Mouse (Mus musculus) neural tube, embryonic 14.5 days (tissue): ENCODE measurements around the gene Gm5148. TPM values are rescaled to one million over a fixed set of nuclear protein-coding genes. Genes with fewer than 3 reads are reported as not detected.

Experiments
- ATAC-seq: fragments of 200-750 bp; cut with Nextera tagmentation; 2 replicates; pipeline ENCODE4 v1.8.0; 2017; ENCODE audit warnings: low read depth, mild to moderate bottlenecking, moderate TSS enrichment, moderate library complexity
- H3K27ac ChIP-seq: fragments of 300-500 bp; sonication (generic); 2 replicates; pipeline ENCODE4 v1.5.1; 2014; ENCODE audit warnings: low read depth, mild to moderate bottlenecking, control low read depth, low read length, moderate library complexity, mixed read lengths
- H3K27me3 ChIP-seq: fragments of 300-500 bp; sonication (generic); 2 replicates; pipeline ENCODE4 v1.6.1; 2014; ENCODE audit warnings: low read length; ENCODE audit not compliant: control insufficient read depth, insufficient read depth
- H3K36me3 ChIP-seq: fragments of 300-500 bp; sonication (generic); 2 replicates; pipeline ENCODE4 v1.6.1; 2014; ENCODE audit warnings: low read length, mixed read lengths; ENCODE audit not compliant: control insufficient read depth, insufficient read depth
- H3K4me1 ChIP-seq: fragments of 300-500 bp; sonication (generic); 2 replicates; pipeline ENCODE4 v1.6.1; 2014; ENCODE audit warnings: low read length; ENCODE audit not compliant: control insufficient read depth, insufficient read depth
- H3K4me2 ChIP-seq: fragments of 300-500 bp; sonication (generic); 2 replicates; pipeline ENCODE4 v1.6.1; 2014; ENCODE audit warnings: mild to moderate bottlenecking, low read depth, low read length, control low read depth
- H3K4me3 ChIP-seq: fragments of 300-500 bp; sonication (generic); 2 replicates; pipeline ENCODE4 v1.5.1; 2014; ENCODE audit warnings: low read depth, low read length, control low read depth, mixed read lengths
- H3K9ac ChIP-seq: fragments of 300-500 bp; sonication (generic); replicated peaks from 2 replicates; pipeline ENCODE4 v1.6.1; 2014; ENCODE audit warnings: low read depth, mild to moderate bottlenecking, control low read depth, low read length, mixed read lengths
- H3K9me3 ChIP-seq: fragments of 300-500 bp; sonication (generic); 2 replicates; pipeline ENCODE4 v1.6.1; 2016; ENCODE audit warnings: low read length; ENCODE audit not compliant: control insufficient read depth
- WGBS: fragments of 180-500 bp; shearing (Covaris S2); extraction: QIAGEN DNeasy Blood & Tissue Kit; methylation state at CpG from one replicate; pipeline ENCODE4 v1.1.7; 2014; 5-methylcytosine and 5-hydroxymethylcytosine counted together
- polyA plus RNA-seq: library from polyadenylated mRNA; unstranded; fragments of >200 nt; fragmentation: Nextera tagmentation; extraction: Ambion mirVana; gene quantifications from 2 replicates; pipeline ENCODE4 v1.2.1, GENCODE M21; 2014

Gene Gm5148
- polyA plus RNA-seq, 1 experiment from 2014 or later, result 15.4 TPM

DNA sequence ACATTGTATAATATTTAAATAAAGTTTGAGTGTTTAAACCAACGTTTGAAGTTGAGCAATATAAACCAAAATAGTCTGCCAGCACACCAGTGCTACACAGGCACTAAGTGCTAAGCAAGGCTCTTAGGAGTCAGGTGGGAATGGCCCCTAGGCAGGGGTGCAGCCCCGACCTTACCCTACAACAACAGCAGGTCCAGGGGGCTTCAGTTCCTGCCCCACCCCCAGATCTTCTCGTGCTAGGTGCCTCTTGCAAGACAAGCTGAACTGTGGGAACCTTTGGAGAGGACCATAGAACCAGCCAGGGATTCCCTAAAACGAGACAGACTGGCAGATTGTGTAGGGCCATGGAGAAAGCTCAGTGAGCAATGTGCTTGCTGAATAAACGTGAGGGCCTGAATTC, 3.1 kb upstream of the Gm5148 start:
- Histone ChIP-seq H3K9ac (no peak overlapping the region), H3K4me1 (peaks cover 20% of the 10 kb centered on the region), H3K27me3 (no peaks in the 10 kb centered on the region), H3K27ac (no peak overlapping the region), H3K36me3 (no peaks in the 10 kb centered on the region), H3K4me3 (no peak overlapping the region), H3K9me3 (no peaks in the 10 kb centered on the region), H3K4me2 (no peak overlapping the region)
- 76% methylated on average over 5 of the region's 5 CpGs for WGBS
- ATAC-seq, result no peak

DNA sequence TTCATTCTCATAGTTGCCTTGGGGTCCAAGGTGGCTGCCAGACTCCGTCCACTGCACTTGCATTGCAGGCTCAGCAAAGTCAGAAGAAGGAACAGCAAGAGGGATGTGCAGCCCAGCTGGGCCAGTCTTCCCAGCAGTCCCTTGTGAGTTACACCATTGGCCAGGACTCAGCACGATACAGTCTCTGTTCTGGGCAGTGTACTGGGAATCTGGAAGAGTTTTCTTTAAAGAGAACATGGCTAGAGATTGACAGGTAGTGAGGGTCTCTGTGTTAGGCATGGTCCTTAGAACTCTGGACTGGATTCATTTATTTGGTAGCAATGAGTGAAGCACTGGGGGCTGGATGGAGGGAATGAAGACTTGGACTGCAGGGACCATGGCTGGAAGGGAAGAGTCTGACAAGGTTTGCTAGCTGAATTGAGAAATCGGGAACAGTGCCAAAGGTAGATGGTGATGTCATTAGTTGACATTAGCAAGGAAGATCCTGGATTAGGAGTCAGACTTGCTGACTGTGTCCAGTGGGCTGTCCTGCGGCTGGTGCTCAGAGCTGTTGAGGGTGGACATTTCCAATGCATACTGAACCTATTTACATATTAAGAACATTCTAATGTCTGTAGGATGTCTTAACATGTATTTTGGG, 2.3 kb upstream of the Gm5148 start:
- H3K36me3 ChIP-seq, result no peaks in the 10 kb centered on the region
- WGBS, result 88% methylated on average over 4 of the region's 4 CpGs
- H3K27ac ChIP-seq, result no peak overlapping the region
- H3K9me3 ChIP-seq, result no peaks in the 10 kb centered on the region
- ATAC-seq, result no peak
- peaks cover 20% of the 10 kb centered on the region for H3K4me1 ChIP-seq
- H3K9ac ChIP-seq, result no peak overlapping the region
- H3K4me3 ChIP-seq, result no peak overlapping the region
- H3K4me2 ChIP-seq, result no peak overlapping the region
- H3K27me3 ChIP-seq, result no peaks in the 10 kb centered on the region

DNA sequence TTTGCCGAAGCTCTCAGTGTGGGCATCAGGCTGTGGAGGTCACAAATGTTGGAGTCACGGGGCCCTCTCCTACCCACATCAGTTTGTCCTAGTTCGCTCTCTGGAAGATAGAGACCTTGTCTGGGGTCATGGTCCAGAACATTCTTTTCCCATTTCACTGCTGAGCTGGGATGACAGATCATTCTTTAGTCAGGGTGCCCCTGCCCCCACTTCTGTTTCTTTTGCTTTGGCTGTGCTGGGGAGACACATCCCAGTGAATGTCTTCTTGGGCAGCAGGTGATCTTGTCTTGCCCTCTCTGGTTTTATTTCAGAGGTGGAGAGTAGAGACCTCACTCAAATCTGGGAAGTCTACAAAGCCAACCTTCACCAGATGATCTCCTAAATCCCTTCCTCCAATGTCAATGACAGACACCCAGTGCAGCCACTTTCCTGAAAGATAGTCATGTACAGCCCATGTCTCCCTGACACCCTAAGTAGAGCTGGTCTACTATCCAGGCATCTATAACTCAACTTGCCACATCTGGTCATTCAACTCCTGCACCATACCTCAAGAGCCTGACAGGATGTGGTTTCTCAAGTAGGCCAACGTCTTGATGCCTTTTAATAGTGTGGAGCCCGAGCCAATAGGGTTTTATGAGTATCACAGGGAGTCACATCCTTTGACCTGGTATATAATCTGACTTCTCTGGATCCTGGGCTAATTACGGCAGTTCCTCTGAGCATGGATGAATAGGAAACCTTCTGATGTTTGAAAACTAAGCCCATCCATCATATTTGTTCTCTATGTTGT, 851 bp upstream of the Gm5148 start:
- no peak; the same call in 1 of the 2 replicates for ATAC-seq
- no peaks in the 10 kb centered on the region for H3K9me3 ChIP-seq
- WGBS, result 82% methylated on average over 6 of the region's 6 CpGs
- no peaks in the 10 kb centered on the region for H3K36me3 ChIP-seq
- peak overlapping the region; percentile 78; the same call in 1 of the 2 replicates for H3K4me2 ChIP-seq
- H3K9ac ChIP-seq, result no peak overlapping the region
- no peaks in the 10 kb centered on the region for H3K27me3 ChIP-seq
- H3K4me1 ChIP-seq, result peaks cover 20% of the 10 kb centered on the region
- no peak overlapping the region; the same call in 1 of the 2 replicates for H3K4me3 ChIP-seq
- H3K27ac ChIP-seq, result no peak overlapping the region

DNA sequence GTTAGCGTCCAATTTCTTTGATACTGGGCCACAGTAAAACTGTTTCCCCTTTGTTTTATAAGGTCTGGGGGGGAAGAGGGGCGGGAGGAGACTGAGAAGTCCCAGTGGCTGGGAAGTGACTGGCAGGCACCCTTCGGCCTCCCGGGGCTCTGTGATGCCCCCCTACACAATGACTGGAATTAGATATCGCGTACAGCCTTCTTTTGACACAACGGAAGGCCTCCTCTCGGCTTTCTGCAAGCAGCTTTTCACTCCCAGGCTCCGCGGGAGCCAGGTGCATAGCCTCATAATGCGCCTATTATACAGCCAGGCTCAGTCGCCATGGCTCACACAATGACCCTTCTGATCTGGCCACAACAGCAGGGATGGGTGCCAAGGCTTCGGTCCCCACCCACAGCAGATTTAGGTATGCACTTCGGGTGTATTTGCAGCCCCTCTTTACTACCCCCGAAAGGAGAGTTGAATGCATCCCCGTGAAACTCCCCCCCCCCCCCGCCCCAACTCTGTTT, 574 bp downstream of the Gm5148 start:
- WGBS, result under 1% methylated on average over 17 of the region's 17 CpGs
- H3K4me3 ChIP-seq, result peak overlapping the region; percentile 40
- H3K27me3 ChIP-seq, result no peaks in the 10 kb centered on the region
- 0 out of 2 replicates have a peak overlapping the region, but pooled peaks have one; percentile 40 for H3K27ac ChIP-seq
- H3K4me2 ChIP-seq, result peak overlapping the region; percentile 78
- no peaks in the 10 kb centered on the region for H3K9me3 ChIP-seq
- ATAC-seq, result peak; percentile 67
- peak overlapping the region; percentile 58 for H3K9ac ChIP-seq
- H3K4me1 ChIP-seq, result peaks cover 20% of the 10 kb centered on the region
- no peaks in the 10 kb centered on the region for H3K36me3 ChIP-seq

DNA sequence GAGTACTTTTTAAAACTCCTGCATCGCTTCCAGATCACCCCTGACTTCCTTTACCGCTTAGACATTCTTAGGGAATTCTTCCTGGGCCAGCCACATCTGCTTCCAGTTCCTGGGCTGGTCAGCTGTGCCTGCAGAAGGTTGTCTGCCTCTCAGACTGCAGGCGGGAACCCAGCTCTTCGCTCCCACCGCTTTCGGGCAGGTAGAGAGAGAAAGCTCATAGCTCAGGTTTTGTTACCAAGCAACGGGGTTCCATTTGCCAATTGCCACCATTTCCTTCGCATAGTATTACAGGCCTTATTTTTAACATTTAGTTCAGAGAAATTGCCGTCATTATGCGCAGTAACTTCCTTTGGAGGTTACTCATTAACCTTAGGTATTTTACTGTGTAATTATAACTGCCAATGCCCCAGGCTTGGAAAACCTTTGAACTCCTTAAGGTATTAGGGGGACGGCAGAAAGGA, 1.2 kb downstream of the Gm5148 start:
- Histone ChIP-seq H3K27me3 (no peaks in the 10 kb centered on the region), H3K9me3 (no peaks in the 10 kb centered on the region), H3K9ac (peak overlapping the region; percentile 58; the same call in 1 of the 2 replicates), H3K4me2 (peak overlapping the region; percentile 78), H3K27ac (0 out of 2 replicates have a peak overlapping the region, but pooled peaks have one; percentile 16), H3K4me3 (peak overlapping the region; percentile 40), H3K36me3 (no peaks in the 10 kb centered on the region), H3K4me1 (peaks cover 20% of the 10 kb centered on the region)
- peak; percentile 44; the same call in 1 of the 2 replicates for ATAC-seq
- WGBS, result 6% methylated on average over 11 of the region's 11 CpGs

DNA sequence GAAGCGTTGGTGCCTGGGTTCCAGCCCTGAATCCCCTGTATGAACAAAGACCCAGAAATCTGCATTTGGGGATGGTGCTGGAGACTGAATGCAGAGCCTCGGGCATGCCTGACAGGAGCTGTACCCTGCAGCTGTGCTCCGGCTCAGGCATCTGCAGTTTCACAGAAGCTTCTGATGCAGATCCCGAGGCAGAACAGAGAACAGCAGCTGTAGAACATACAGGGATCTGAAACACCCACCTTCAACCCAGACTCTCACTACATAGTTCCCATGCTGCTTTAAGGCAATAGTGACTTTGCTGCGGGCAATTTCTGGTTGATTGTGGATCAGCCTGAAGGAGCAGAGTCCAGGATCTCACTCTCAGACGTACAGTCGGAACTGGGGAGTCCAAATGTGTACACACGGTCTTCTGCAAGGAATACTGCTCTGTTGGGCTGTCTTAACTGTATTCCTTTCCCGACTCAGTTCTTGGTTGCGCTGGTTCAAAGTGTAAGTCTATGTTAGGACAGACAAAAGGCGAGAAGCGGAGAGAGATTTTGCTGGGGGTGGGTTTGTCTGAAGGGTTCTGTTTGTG, 1.7 kb downstream of the Gm5148 start:
- Histone ChIP-seq H3K27me3 (no peaks in the 10 kb centered on the region), H3K27ac (0 out of 2 replicates have a peak overlapping the region, but pooled peaks have one; percentile 16), H3K9ac (no peak overlapping the region), H3K9me3 (no peaks in the 10 kb centered on the region), H3K36me3 (no peaks in the 10 kb centered on the region), H3K4me1 (peaks cover 20% of the 10 kb centered on the region), H3K4me2 (peak overlapping the region; percentile 78), H3K4me3 (peak overlapping the region; percentile 40; the same call in 1 of the 2 replicates)
- WGBS, result 47% methylated on average over 12 of the region's 12 CpGs
- ATAC-seq, result no peak

DNA sequence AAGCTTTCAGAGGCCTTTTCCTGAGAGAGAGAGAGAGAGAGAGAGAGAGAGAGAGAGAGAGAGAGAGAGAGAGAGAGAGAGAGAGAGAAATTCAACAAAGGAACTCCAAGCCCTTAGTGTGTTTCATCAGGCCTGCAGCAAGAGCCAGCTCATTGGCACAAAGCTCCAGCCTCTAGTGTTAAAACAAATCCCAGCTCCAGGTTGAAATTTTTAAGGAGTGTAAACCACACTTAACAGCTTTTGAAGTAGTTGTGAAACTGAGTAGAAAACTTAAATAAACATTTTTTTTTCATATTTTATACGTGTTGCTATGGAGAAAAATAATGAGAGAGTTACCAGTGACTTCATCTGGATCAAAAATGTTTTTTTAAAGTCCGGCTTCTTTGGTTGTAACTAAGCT, 7.3 kb downstream of the Gm5148 start:
- Histone ChIP-seq H3K4me3 (no peak overlapping the region), H3K4me1 (no peaks in the 10 kb centered on the region), H3K27me3 (no peaks in the 10 kb centered on the region), H3K36me3 (no peaks in the 10 kb centered on the region), H3K27ac (no peak overlapping the region), H3K9me3 (no peaks in the 10 kb centered on the region), H3K4me2 (no peak overlapping the region), H3K9ac (no peak overlapping the region)
- WGBS, result 88% methylated on average over 2 of the region's 2 CpGs
- no peak for ATAC-seq

GRCm38 (mm10) chr3:37715734-37716133, 8.6 kb downstream of the Gm5148 start:
- no peak overlapping the region for H3K4me3 ChIP-seq
- whole genome bisulfite sequencing, result 90% methylated on average over 7 of the region's 7 CpGs
- H3K9me3 ChIP-seq, result no peaks in the 10 kb centered on the region
- no peak overlapping the region for H3K9ac ChIP-seq
- no peak overlapping the region for H3K4me2 ChIP-seq
- no peaks in the 10 kb centered on the region for H3K27me3 ChIP-seq
- H3K27ac ChIP-seq, result no peak overlapping the region
- no peaks in the 10 kb centered on the region for H3K4me1 ChIP-seq
- H3K36me3 ChIP-seq, result no peaks in the 10 kb centered on the region
- peak; percentile 51; the same call in 1 of the 2 replicates for ATAC-seq
